Mouse (Mus musculus) midbrain, embryonic 15.5 days (tissue): ENCODE results near the gene Myod1. TPM values are rescaled to one million over a fixed set of nuclear protein-coding genes. Genes with fewer than 3 reads are reported as not detected.

Experiments
- ATAC-seq: fragments of 200-750 bp; cut with Nextera tagmentation; replicated peaks from 2 replicates; pipeline ENCODE4 v1.8.0; 2017; ENCODE audit warnings: moderate TSS enrichment
- H3K27ac ChIP-seq: fragments of 300-500 bp; sonication (generic); 2 replicates; pipeline ENCODE4 v1.5.1; 2015; ENCODE audit warnings: mild to moderate bottlenecking, inconsistent platforms
- H3K27me3 ChIP-seq: fragments of 300-500 bp; sonication (generic); replicated peaks from 2 replicates; pipeline ENCODE4 v1.6.1; 2015; ENCODE audit warnings: inconsistent platforms
- H3K36me3 ChIP-seq: fragments of 300-500 bp; sonication (generic); replicated peaks from 2 replicates; pipeline ENCODE4 v1.6.1; 2015; ENCODE audit warnings: inconsistent platforms
- H3K4me1 ChIP-seq: fragments of 300-500 bp; sonication (generic); 2 replicates; pipeline ENCODE4 v1.6.1; 2015; ENCODE audit warnings: inconsistent platforms
- H3K4me2 ChIP-seq: fragments of 300-500 bp; sonication (generic); 2 replicates; pipeline ENCODE4 v1.6.1; 2015; ENCODE audit warnings: inconsistent platforms, mild to moderate bottlenecking, moderate library complexity
- H3K4me3 ChIP-seq: fragments of 300-500 bp; sonication (generic); 2 replicates; pipeline ENCODE4 v1.5.1; 2015; ENCODE audit warnings: mild to moderate bottlenecking, inconsistent platforms
- H3K9ac ChIP-seq: fragments of 300-500 bp; sonication (generic); 2 replicates; pipeline ENCODE4 v1.6.1; 2015; ENCODE audit warnings: mild to moderate bottlenecking, inconsistent platforms
- H3K9me3 ChIP-seq: fragments of 300-500 bp; sonication (generic); 2 replicates; pipeline ENCODE4 v1.6.1; 2016; ENCODE audit warnings: inconsistent platforms
- WGBS: fragments of 180-500 bp; shearing (Covaris S2); methylation state at CpG from one replicate; pipeline ENCODE4 v1.1.7; 2015; ENCODE audit warnings: mixed read lengths; 5-methylcytosine and 5-hydroxymethylcytosine counted together
- polyA plus RNA-seq: library from polyadenylated mRNA; unstranded; fragments of >200 nt; fragmentation: Nextera tagmentation; extraction: Ambion mirVana; gene quantifications from 2 replicates; pipeline ENCODE4 v1.2.1, GENCODE M21; 2015

Gene Myod1
- polyA plus RNA-seq, 1 experiment from 2014 or later, result 0.14 TPM

DNA sequence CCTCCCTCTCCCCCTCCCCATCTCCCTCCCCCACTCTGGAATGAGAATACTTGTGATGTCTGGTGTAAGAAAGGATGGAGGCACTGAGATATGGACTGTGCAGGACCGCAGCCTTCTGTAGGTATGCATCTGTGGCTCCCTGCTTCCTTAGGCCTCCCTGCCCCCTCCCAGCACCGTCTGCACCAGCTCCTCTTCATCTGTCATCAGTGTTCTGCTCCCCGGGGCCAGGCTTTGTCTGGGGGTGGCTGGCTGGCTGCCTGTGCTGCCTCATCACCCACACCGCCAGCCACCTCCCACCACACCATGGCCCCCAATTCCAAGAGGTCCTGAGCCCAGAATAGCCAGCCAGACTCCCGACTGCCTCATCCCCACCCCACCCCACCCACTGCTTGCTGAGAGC lies 12.1 kb upstream of the Myod1 start:
- Histone ChIP-seq H3K4me1 (no peaks in the 10 kb centered on the region), H3K27ac (no peak overlapping the region), H3K9ac (no peak overlapping the region), H3K4me3 (no peak overlapping the region), H3K4me2 (no peak overlapping the region), H3K27me3 (no peaks in the 10 kb centered on the region), H3K9me3 (no peaks in the 10 kb centered on the region), H3K36me3 (no peaks in the 10 kb centered on the region)
- no peak for ATAC-seq
- WGBS, result 53% methylated on average over 4 of the region's 5 CpGs

DNA sequence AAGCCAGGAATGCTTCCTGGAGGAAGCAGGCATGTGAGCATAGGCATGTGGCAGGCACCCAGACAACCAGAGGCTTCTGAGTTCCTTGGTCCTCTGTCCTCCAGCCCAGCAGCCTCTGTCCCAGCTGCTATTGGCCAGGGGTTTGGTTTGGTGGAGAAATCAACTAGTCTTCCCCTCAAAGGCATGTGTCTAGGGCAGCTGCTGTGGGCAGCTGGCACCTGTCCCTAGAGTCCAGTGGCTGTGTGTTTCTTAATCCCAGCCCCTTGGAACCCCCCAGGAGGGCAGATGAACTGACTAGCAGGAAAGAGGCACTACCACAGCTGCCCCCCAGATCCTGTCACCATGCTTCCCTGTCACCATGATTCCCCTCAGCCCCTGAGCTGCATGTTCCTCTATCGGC lies 10.5 kb upstream of the Myod1 start:
- H3K9ac ChIP-seq, result no peak overlapping the region
- H3K4me2 ChIP-seq, result no peak overlapping the region
- no peak for ATAC-seq
- no peaks in the 10 kb centered on the region for H3K36me3 ChIP-seq
- H3K9me3 ChIP-seq, result no peaks in the 10 kb centered on the region
- no peaks in the 10 kb centered on the region for H3K27me3 ChIP-seq
- H3K4me3 ChIP-seq, result no peak overlapping the region
- H3K4me1 ChIP-seq, result no peaks in the 10 kb centered on the region
- H3K27ac ChIP-seq, result no peak overlapping the region
- 92% methylated on average over 1 of the region's 1 CpGs for WGBS

DNA sequence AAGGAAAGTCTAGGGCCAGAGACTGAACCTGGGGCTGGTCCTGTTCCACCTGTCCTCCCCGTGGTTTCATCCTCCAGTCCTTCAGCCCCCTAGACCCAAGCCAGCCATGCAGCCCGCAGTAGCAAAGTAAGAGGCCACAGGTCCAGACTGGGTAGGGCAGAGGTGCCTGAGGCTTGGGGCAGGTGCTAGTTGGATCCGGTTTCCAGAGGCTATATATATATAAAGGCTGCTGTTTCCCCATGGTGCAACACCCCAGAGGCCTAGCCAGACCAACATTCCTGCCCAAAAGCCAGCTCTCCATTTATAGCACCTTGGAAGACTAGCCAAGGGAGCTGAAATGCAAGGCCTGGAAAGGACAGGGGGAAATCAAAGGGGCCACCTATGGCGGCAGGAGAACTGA lies 5.2 kb upstream of the Myod1 start:
- no peak overlapping the region for H3K4me3 ChIP-seq
- no peak overlapping the region for H3K4me2 ChIP-seq
- H3K4me1 ChIP-seq, result no peaks in the 10 kb centered on the region
- no peak overlapping the region for H3K27ac ChIP-seq
- H3K9me3 ChIP-seq, result no peaks in the 10 kb centered on the region
- ATAC-seq, result no peak
- H3K9ac ChIP-seq, result no peak overlapping the region
- 70% methylated on average over 4 of the region's 4 CpGs for WGBS
- no peaks in the 10 kb centered on the region for H3K36me3 ChIP-seq
- H3K27me3 ChIP-seq, result peaks cover 22% of the 10 kb centered on the region

DNA sequence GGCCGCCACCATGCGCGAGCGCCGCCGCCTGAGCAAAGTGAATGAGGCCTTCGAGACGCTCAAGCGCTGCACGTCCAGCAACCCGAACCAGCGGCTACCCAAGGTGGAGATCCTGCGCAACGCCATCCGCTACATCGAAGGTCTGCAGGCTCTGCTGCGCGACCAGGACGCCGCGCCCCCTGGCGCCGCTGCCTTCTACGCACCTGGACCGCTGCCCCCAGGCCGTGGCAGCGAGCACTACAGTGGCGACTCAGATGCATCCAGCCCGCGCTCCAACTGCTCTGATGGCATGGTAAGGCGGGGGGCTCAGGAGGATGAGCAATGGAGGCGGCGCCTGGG lies 703 bp downstream of the Myod1 start:
- Histone ChIP-seq H3K4me1 (peaks cover 27% of the 10 kb centered on the region), H3K36me3 (no peaks in the 10 kb centered on the region), H3K4me3 (peak overlapping the region; percentile 31), H3K27me3 (peaks cover 59% of the 10 kb centered on the region), H3K27ac (no peak overlapping the region), H3K4me2 (peak overlapping the region; percentile 51), H3K9ac (no peak overlapping the region), H3K9me3 (no peaks in the 10 kb centered on the region)
- ATAC-seq, result peak; percentile 57; the same call in 1 of the 2 replicates
- under 1% methylated on average over 33 of the region's 33 CpGs for WGBS

DNA sequence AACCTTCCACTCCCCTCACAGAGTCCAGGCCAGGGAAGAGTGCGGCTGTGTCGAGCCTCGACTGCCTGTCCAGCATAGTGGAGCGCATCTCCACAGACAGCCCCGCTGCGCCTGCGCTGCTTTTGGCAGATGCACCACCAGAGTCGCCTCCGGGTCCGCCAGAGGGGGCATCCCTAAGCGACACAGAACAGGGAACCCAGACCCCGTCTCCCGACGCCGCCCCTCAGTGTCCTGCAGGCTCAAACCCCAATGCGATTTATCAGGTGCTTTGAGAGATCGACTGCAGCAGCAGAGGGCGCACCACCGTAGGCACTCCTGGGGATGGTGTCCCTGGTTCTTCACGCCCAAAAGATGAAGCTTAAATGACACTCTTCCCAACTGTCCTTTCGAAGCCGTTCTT lies 1.8 kb downstream of the Myod1 start:
- H3K9ac ChIP-seq, result no peak overlapping the region
- H3K4me2 ChIP-seq, result peak overlapping the region; percentile 51
- H3K36me3 ChIP-seq, result no peaks in the 10 kb centered on the region
- peaks cover 59% of the 10 kb centered on the region for H3K27me3 ChIP-seq
- no peaks in the 10 kb centered on the region for H3K9me3 ChIP-seq
- H3K4me3 ChIP-seq, result peak overlapping the region; percentile 23
- peaks cover 27% of the 10 kb centered on the region for H3K4me1 ChIP-seq
- no peak overlapping the region for H3K27ac ChIP-seq
- WGBS, result under 1% methylated on average over 22 of the region's 22 CpGs
- ATAC-seq, result no peak; the same call in 1 of the 2 replicates

DNA sequence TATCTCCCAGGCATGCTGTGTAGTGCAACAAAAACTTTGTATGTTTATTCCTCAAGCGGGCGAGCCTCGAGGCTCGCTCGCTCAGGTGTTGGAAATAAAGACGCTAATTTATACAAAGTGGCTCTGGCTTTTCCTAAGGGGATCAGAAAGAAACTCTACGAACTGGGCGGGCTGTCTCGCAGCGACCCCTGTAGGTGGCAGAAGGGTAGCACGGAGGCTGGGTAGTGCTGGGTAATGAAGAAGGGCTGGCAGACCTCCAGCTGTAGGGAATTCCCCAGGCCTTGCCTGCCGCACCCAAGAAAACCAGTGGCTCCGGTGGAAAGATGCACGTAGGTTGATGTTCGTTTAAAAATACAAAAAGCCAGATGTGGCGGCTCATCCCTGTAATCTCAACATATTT lies 2.7 kb downstream of the Myod1 start:
- Histone ChIP-seq H3K36me3 (no peaks in the 10 kb centered on the region), H3K9ac (no peak overlapping the region), H3K27me3 (peaks cover 57% of the 10 kb centered on the region), H3K27ac (no peak overlapping the region), H3K4me2 (no peak overlapping the region), H3K4me1 (peaks cover 27% of the 10 kb centered on the region), H3K4me3 (no peak overlapping the region), H3K9me3 (no peaks in the 10 kb centered on the region)
- 8% methylated on average over 16 of the region's 16 CpGs for WGBS
- ATAC-seq, result no peak

DNA sequence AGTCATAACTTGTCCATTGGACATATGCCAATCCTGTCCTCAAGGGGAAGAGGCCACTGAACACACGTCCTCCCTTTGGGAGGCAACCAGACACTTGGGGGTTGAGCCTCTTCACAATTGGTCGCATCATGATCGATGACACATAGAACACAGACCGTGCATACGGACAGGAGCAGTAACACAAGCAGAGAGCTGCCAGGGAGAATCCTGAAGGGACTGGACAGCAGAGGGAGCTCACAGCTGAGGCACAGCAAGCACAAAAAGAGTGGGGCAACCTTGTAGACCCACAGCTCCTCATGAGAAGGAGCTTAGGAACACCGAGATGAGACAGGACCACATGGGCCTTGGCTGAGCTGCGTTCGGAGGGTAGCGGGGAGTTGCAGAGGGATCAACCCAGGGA lies 4.4 kb downstream of the Myod1 start:
- no peak for ATAC-seq
- WGBS, result 68% methylated on average over 9 of the region's 9 CpGs
- Histone ChIP-seq H3K4me2 (no peak overlapping the region), H3K9ac (no peak overlapping the region), H3K27ac (no peak overlapping the region), H3K36me3 (no peaks in the 10 kb centered on the region), H3K4me3 (no peak overlapping the region), H3K9me3 (no peaks in the 10 kb centered on the region), H3K27me3 (peaks cover 42% of the 10 kb centered on the region), H3K4me1 (peaks cover 27% of the 10 kb centered on the region)

DNA sequence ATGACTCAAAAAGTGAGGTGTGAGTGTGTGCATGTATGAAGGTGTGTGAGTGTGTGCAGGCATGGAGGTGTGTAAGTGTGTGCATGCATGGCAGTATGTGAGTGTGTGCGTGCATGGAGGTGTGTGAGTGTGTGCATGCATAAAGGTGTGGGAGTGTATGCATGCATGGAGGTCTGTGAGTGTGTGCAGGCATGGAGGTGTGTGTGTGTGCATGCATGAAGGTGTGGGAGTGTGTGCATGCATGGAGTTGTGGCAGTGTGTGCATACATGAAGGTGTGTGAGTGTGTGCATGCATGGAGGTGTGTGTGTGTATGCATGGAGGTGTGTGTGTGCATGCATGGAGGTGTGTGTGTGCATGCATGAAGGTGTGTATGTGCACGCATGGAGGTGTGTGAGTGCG lies 11.2 kb downstream of the Myod1 start:
- H3K4me2 ChIP-seq, result no peak overlapping the region
- no peaks in the 10 kb centered on the region for H3K9me3 ChIP-seq
- no peak overlapping the region for H3K27ac ChIP-seq
- no peak for ATAC-seq
- whole genome bisulfite sequencing, result 88% methylated on average over 3 of the region's 3 CpGs
- H3K27me3 ChIP-seq, result 0 out of 2 replicates have a peak, but pooled peaks cover 6% of the 10 kb centered on the region
- no peaks in the 10 kb centered on the region for H3K36me3 ChIP-seq
- no peak overlapping the region for H3K9ac ChIP-seq
- H3K4me1 ChIP-seq, result no peaks in the 10 kb centered on the region
- H3K4me3 ChIP-seq, result no peak overlapping the region

DNA sequence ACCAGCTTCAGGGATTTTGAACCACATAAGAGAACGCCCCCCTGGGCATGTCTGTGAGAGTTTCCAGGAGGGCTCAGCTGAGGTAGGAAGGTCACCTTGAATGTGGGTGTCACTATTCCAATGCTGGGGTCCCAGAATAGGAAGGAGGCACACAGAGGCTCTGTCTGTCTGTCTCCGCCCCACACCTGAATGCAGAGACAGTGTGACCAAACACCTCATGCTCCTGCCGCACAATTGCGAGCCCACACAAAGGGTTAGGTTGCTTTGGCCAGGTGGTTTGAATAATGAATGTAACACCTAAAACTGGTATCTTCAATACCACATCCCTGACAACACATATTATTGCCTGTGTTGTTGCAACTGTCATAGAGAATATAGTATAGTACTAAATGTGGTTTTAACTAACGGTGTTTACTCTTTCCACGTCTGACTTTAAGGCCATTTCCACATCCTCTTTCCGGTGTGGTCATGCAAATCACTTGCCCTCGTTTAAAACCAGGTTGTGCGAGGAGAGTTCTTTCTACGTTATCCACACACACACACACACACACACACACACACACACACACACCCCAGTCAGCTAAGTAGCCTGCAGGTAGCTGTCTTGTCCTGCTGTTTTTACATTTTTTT lies 13.3 kb downstream of the Myod1 start:
- no peak for ATAC-seq
- Histone ChIP-seq H3K9ac (no peak overlapping the region), H3K4me3 (no peak overlapping the region), H3K9me3 (no peaks in the 10 kb centered on the region), H3K4me1 (peaks cover 5% of the 10 kb centered on the region; the same call in 1 of the 2 replicates), H3K27ac (no peak overlapping the region), H3K27me3 (peaks cover 13% of the 10 kb centered on the region; the same call in 1 of the 2 replicates), H3K36me3 (no peaks in the 10 kb centered on the region), H3K4me2 (no peak overlapping the region)
- 82% methylated on average over 10 of the region's 10 CpGs for WGBS

DNA sequence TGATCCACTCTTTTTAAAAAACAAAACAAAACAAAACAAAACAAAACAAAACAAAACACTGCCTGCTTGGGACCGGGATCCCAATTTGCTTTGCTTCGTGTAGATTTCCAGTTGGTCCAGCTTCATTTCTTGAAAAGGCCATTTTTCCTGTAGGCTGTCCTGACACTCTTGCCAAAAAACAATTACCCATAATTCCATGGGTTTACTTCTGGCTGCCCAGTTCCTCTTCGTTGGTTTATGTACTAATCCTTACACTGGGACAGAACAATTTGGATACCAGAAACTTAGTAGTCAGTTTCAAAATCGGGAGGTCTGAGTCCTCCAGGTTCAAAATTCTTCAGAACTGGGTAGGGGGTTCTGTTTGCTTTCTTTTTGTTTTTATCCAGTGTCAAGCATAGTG lies 14.0 kb downstream of the Myod1 start:
- Histone ChIP-seq H3K9ac (no peak overlapping the region), H3K27ac (no peak overlapping the region), H3K9me3 (no peaks in the 10 kb centered on the region), H3K4me3 (no peak overlapping the region), H3K4me1 (peaks cover 5% of the 10 kb centered on the region; the same call in 1 of the 2 replicates), H3K4me2 (no peak overlapping the region), H3K27me3 (peaks cover 19% of the 10 kb centered on the region), H3K36me3 (no peaks in the 10 kb centered on the region)
- 67% methylated on average over 4 of the region's 4 CpGs for WGBS
- no peak for ATAC-seq

DNA sequence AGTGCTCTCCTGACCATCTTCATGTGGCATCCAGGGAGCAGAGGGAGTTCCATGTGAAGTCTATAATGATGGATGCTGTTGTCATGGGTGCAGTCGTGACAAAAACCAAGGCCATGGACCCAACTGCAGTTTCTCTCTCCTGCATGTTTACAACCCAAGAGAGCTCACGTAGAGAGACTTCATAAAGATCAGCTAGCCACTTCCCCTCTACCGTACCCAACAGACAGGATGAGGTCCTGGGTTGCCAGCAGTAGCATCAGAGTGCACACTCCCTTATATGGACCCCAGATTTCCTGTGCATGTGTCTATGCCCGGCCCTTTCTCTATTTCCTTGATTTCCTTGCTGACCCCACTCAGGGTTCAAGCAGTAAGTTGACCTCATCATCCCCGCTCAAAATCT lies 15.4 kb downstream of the Myod1 start:
- no peaks in the 10 kb centered on the region for H3K9me3 ChIP-seq
- ATAC-seq, result no peak
- no peak overlapping the region for H3K4me3 ChIP-seq
- 78% methylated on average over 5 of the region's 5 CpGs for WGBS
- no peaks in the 10 kb centered on the region for H3K36me3 ChIP-seq
- H3K27me3 ChIP-seq, result peaks cover 24% of the 10 kb centered on the region
- no peak overlapping the region for H3K9ac ChIP-seq
- no peak overlapping the region for H3K4me2 ChIP-seq
- H3K4me1 ChIP-seq, result peaks cover 12% of the 10 kb centered on the region
- H3K27ac ChIP-seq, result no peak overlapping the region

DNA sequence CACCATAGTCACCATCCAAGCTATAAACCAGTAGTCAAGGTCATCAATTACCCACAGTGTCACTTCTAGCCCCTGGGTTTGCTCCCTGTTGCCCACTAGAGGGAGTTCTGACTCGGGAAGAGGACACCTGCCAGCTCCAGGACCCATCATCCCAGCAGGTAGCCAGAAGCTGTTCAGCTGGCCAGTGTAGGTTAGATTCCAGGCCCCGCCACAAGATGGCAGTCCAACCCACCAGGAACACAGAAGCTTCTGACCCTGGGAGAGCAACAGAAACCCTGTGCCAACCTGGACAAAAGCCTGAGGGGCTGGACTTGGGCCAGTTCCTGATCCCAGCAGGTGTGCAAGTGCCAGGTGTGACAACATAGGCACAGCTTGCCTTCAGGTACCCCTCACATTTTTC lies 16.8 kb downstream of the Myod1 start:
- no peak overlapping the region for H3K27ac ChIP-seq
- H3K27me3 ChIP-seq, result peaks cover 24% of the 10 kb centered on the region
- no peaks in the 10 kb centered on the region for H3K9me3 ChIP-seq
- WGBS, result 0% methylated on average over 2 of the region's 2 CpGs
- peaks cover 21% of the 10 kb centered on the region for H3K4me1 ChIP-seq
- no peak for ATAC-seq
- H3K36me3 ChIP-seq, result no peaks in the 10 kb centered on the region
- no peak overlapping the region for H3K4me3 ChIP-seq
- no peak overlapping the region for H3K4me2 ChIP-seq
- H3K9ac ChIP-seq, result no peak overlapping the region

DNA sequence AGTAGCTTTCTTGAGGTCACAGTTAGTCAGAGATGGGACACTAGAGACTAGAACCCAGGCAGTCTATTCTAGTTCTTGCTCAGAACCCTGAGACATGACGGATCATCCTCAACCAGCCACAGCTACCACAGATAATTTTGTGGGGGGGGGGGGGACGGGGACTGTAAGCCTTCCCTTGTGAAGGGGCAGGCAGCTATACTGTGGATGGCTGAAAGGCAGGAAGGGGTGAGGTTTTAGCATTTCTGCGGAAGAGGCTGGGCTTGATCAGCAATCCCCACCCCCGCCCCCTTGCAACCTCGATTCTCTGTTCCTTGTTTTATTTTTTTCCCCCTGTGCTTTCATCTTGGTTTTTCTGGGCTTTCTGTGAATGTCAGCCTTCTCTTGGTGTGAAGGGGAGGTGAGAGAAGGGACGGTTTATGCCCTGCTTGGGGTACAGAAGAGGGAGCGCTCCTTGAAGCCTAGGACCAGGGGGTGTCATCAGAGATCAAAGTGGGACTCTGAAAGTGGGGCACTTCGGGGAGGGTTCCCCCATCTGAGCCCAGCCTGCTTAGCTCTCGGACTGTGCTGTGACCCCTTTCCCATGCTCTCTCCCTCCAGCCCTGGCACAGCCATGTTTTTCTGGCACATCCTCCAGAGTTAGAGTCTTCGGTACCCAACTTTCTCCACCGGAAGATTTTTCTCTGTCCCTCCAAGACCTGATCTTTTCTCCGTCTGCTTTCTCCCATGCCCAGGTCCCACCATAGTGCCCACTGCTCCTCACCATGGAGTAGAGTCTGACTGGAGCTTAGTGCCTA lies 17.6 kb downstream of the Myod1 start:
- H3K4me3 ChIP-seq, result no peak overlapping the region
- no peak overlapping the region for H3K9ac ChIP-seq
- no peaks in the 10 kb centered on the region for H3K36me3 ChIP-seq
- no peak for ATAC-seq
- no peak overlapping the region for H3K27ac ChIP-seq
- H3K27me3 ChIP-seq, result peaks cover 24% of the 10 kb centered on the region
- H3K9me3 ChIP-seq, result no peaks in the 10 kb centered on the region
- WGBS, result 50% methylated on average over 12 of the region's 12 CpGs
- H3K4me2 ChIP-seq, result no peak overlapping the region
- peaks cover 29% of the 10 kb centered on the region for H3K4me1 ChIP-seq
